Mouse (Mus musculus) urinary bladder, adult 2 months (tissue): ENCODE measurements around the gene Ralgps1. TPM values are rescaled to one million over a fixed set of nuclear protein-coding genes. Genes with fewer than 3 reads are reported as not detected.
"Not testable (repeated sequence)": the region's sequence is repeated elsewhere in the genome, so short reads cannot be mapped to it uniquely, and the experiment has no call there.

Source experiments
- DNase-seq: peaks from one replicate; pipeline ENCODE4 v3.0.0; 2022; ENCODE audit warnings: low spot score
- polyA plus RNA-seq: library from polyadenylated mRNA; depleted of rRNA; stranded (reverse); fragments of >200 nt; gene quantifications from 2 replicates; pipeline ENCODE4 v1.2.3, GENCODE M21; 2012

Ralgps1 gene
- polyA plus RNA-seq, 1 experiment = 8.4 TPM

- DNase-seq = no peak
Observed at GRCm38 (mm10) chr2:33134766-33135490, 236.4 kb downstream of the Ralgps1 start.

- DNase-seq = no peak
Observed at GRCm38 (mm10) chr2:33132306-33132705, 239.0 kb downstream of the Ralgps1 start.

GRCm38 (mm10) chr2:33131500-33132092 is 239.7 kb downstream of the Ralgps1 start, which contains the start of gene Garnl3:
Gene Garnl3, minus strand, starts transcription at chr2:33131654.
- DNase-seq = no peak

GRCm38 (mm10) chr2:33130526-33131483 is 240.5 kb downstream of the Ralgps1 start:
- DNase-seq = peak; percentile 81

- no peak for DNase-seq
Observed at GRCm38 (mm10) chr2:33130141-33130525, 241.2 kb downstream of the Ralgps1 start.

- no peak for DNase-seq
Observed at GRCm38 (mm10) chr2:33129696-33130095, 241.6 kb downstream of the Ralgps1 start.

GRCm38 (mm10) chr2:33129005-33129404 is 242.3 kb downstream of the Ralgps1 start:
- no peak for DNase-seq

- DNase-seq = no peak
Observed at GRCm38 (mm10) chr2:33127271-33127670, 244.0 kb downstream of the Ralgps1 start.

GRCm38 (mm10) chr2:33122856-33123255 is 248.4 kb downstream of the Ralgps1 start:
- no peak for DNase-seq

GRCm38 (mm10) chr2:33100536-33100935 is 270.8 kb downstream of the Ralgps1 start:
- DNase-seq = no peak

- not testable (repeated sequence) for DNase-seq
Observed at GRCm38 (mm10) chr2:33097326-33097725, 274.0 kb downstream of the Ralgps1 start.

- DNase-seq = no peak
Observed at GRCm38 (mm10) chr2:33095221-33095671, 276.0 kb downstream of the Ralgps1 start.

GRCm38 (mm10) chr2:33090620-33091520 is 280.4 kb downstream of the Ralgps1 start:
- no peak for DNase-seq

GRCm38 (mm10) chr2:33090033-33090400 is 281.3 kb downstream of the Ralgps1 start:
- DNase-seq = not testable (repeated sequence)

GRCm38 (mm10) chr2:33089356-33090032 is 281.8 kb downstream of the Ralgps1 start:
- DNase-seq = no peak

GRCm38 (mm10) chr2:33086671-33087363 is 284.5 kb downstream of the Ralgps1 start:
- no peak for DNase-seq

GRCm38 (mm10) chr2:33086016-33086596 is 285.2 kb downstream of the Ralgps1 start:
- DNase-seq = no peak

- no peak for DNase-seq
Observed at GRCm38 (mm10) chr2:33084221-33084620, 287.1 kb downstream of the Ralgps1 start.
